Mouse (Mus musculus) stomach, postnatal 0 days (tissue): ENCODE measurements around the gene Gsg1l.

Source experiments
- CTCF ChIP-seq: IDR thresholded peaks from 2 replicates; pipeline ENCODE4 v1.5.1; 2016; ENCODE audit warnings: antibody characterized with exemption, low read depth, mild to moderate bottlenecking, moderate library complexity
- EP300 ChIP-seq: optimal IDR thresholded peaks from 2 replicates; pipeline ENCODE3; 2016; ENCODE audit warnings: antibody characterized with exemption

DNA sequence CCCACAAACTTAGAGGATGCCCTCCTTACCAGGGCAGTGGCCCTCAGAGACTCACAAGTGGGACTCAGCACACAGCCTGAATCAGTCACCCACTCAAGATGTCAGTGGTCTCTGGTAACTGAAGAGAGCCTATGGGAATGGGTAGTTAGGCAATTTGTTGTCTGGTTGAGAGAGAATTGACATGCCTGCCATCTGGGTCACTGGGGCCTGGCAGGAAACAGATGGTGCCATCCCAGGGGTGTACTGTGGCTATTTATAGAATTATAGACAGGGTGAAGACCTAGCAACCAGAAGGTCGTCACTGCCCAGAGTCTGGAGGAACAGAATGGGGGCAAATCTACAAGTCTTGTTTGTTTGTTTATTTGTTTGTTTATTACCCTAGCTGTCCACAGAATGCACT lies 54.8 kb downstream of the Gsg1l start:
- TF ChIP-seq EP300 (no peak), CTCF (no peak)
